Mouse (Mus musculus) heart, adult 2 months (tissue): ENCODE results near the gene Zc3hav1. TPM values are rescaled to one million over a fixed set of nuclear protein-coding genes. Genes with fewer than 3 reads are reported as not detected.

ENCODE experiments used
- DNase-seq, 2 experiments: peaks; one replicate each; pipeline ENCODE4 v3.0.0; 2021
- H3K27ac ChIP-seq: fragments of 200-600 bp; 2 replicates; pipeline ENCODE4 v1.8.1; 2022
- H3K27me3 ChIP-seq: fragments of 200-500 bp; 2 replicates; pipeline ENCODE4 v1.6.1; 2012; ENCODE audit warnings: mild to moderate bottlenecking, low read length, inconsistent platforms, mixed read lengths; ENCODE audit not compliant: control insufficient read depth, insufficient read depth
- H3K36me3 ChIP-seq: fragments of 200-500 bp; 2 replicates; pipeline ENCODE4 v1.6.1; 2012; ENCODE audit warnings: low read length, inconsistent platforms; ENCODE audit not compliant: control insufficient read depth, insufficient read depth
- H3K4me1 ChIP-seq: fragments of 200-500 bp; 2 replicates; pipeline ENCODE4 v1.6.1; 2011; ENCODE audit warnings: low read length; ENCODE audit not compliant: control insufficient read depth, insufficient read depth
- H3K4me3 ChIP-seq: fragments of 200-600 bp; 2 replicates; pipeline ENCODE4 v1.8.1; 2022
- H3K79me2 ChIP-seq: fragments of 200-500 bp; replicated peaks from 2 replicates; pipeline ENCODE4 v1.6.1; 2012; ENCODE audit warnings: mild to moderate bottlenecking, inconsistent platforms, low read length, moderate library complexity, mixed read lengths; ENCODE audit not compliant: control insufficient read depth, insufficient read depth
- H3K9ac ChIP-seq: fragments of 200-500 bp; 2 replicates; pipeline ENCODE4 v1.6.1; 2012; ENCODE audit warnings: low read depth, mild to moderate bottlenecking, control low read depth, inconsistent platforms, low read length, mixed read lengths
- CTCF ChIP-seq: fragments of 200-600 bp; IDR thresholded peaks from 2 replicates; pipeline ENCODE4 v1.8.1; 2022; ENCODE audit warnings: antibody characterized with exemption, mild to moderate bottlenecking, moderate library complexity
- EP300 ChIP-seq: fragments of 200-500 bp; IDR thresholded peaks from 2 replicates; pipeline ENCODE4 v1.6.1; 2011; ENCODE audit warnings: low read depth, low read length, control low read depth; ENCODE audit not compliant: insufficient read depth
- POLR2A ChIP-seq: fragments of 200-500 bp; IDR thresholded peaks from 2 replicates; pipeline ENCODE4 v1.6.1; 2011; ENCODE audit warnings: mild to moderate bottlenecking, low read depth, low read length, control low read depth; ENCODE audit not compliant: insufficient read depth
- WGBS: fragments of 180-500 bp; shearing (Covaris S2); methylation state at CpG from one replicate; pipeline ENCODE4 v1.1.7; 2018; 5-methylcytosine and 5-hydroxymethylcytosine counted together
- intact Hi-C: fragments of 180-260 bp; cut with DNase I; formaldehyde crosslinking; loops from one replicate; pipeline ENCODE4 v1.15.1; 2025
- polyA plus RNA-seq: library from polyadenylated mRNA; depleted of rRNA; stranded (reverse); fragments of >200 nt; gene quantifications from 2 replicates; pipeline ENCODE4 v1.2.3, GENCODE M21; 2012
- total RNA-seq, 2 experiments: library from RNA; stranded (reverse); gene quantifications; 2 replicates each; pipeline ENCODE4 v1.2.3; 2021

Zc3hav1 gene
- total and polyA plus RNA-seq, 3 experiments: 7.9 to 14.6 (median 13.9) TPM

GRCm38 (mm10) chr6:38348811-38349453 is 5.5 kb downstream of the Zc3hav1 start:
- DNase-seq: no peak
- no peak for TF ChIP-seq CTCF
- no peak for TF ChIP-seq POLR2A
- no peak for TF ChIP-seq EP300
- peaks cover 10% of the 10 kb centered on the region for H3K4me1 ChIP-seq
- intact Hi-C loops: no loop called here
- no peak overlapping the region for H3K9ac ChIP-seq
- no peak overlapping the region for H3K27ac ChIP-seq
- WGBS: 84% methylated on average over 6 of the region's 6 CpGs
- H3K79me2 ChIP-seq: 0 out of 2 replicates have a peak, but pooled peaks cover 3% of the 10 kb centered on the region
- no peak overlapping the region for H3K4me3 ChIP-seq
- H3K27me3 ChIP-seq: no peaks in the 10 kb centered on the region
- H3K36me3 ChIP-seq: peaks cover 5% of the 10 kb centered on the region; the same call in 1 of the 2 replicates

GRCm38 (mm10) chr6:38347875-38348274 is 6.5 kb downstream of the Zc3hav1 start:
- H3K27ac ChIP-seq: no peak overlapping the region
- no peaks in the 10 kb centered on the region for H3K27me3 ChIP-seq
- intact Hi-C loops: no loop called here
- H3K4me1 ChIP-seq: peaks cover 18% of the 10 kb centered on the region
- peaks cover 10% of the 10 kb centered on the region for H3K36me3 ChIP-seq
- H3K9ac ChIP-seq: no peak overlapping the region
- TF ChIP-seq EP300 (no peak), CTCF (no peak), POLR2A (no peak)
- DNase-seq: no peak
- 0 out of 2 replicates have a peak, but pooled peaks cover 3% of the 10 kb centered on the region for H3K79me2 ChIP-seq
- WGBS: 79% methylated on average over 5 of the region's 5 CpGs
- no peak overlapping the region for H3K4me3 ChIP-seq

- peak; percentile 80 to 82 for DNase-seq
- WGBS: 21% methylated on average over 7 of the region's 7 CpGs
- Histone ChIP-seq H3K9ac (no peak overlapping the region), H3K79me2 (0 out of 2 replicates have a peak, but pooled peaks cover 2% of the 10 kb centered on the region), H3K27me3 (no peaks in the 10 kb centered on the region), H3K4me3 (no peak overlapping the region), H3K36me3 (peaks cover 8% of the 10 kb centered on the region), H3K4me1 (peaks cover 25% of the 10 kb centered on the region), H3K27ac (peak overlapping the region; percentile 49; the same call in 1 of the 2 replicates)
- intact Hi-C loops: no loop called here
- TF ChIP-seq CTCF (0 out of 2 replicates have a peak, but pooled peaks have one; percentile 3), POLR2A (no peak)
These were observed 8.6 kb downstream of the Zc3hav1 start for GRCm38 (mm10) chr6:38345796-38346195.

- H3K79me2 ChIP-seq: no peaks in the 10 kb centered on the region
- intact Hi-C loops: no loop called here
- H3K4me3 ChIP-seq: no peak overlapping the region
- H3K9ac ChIP-seq: no peak overlapping the region
- H3K4me1 ChIP-seq: peaks cover 22% of the 10 kb centered on the region
- no peak for TF ChIP-seq EP300
- WGBS: 69% methylated on average over 7 of the region's 7 CpGs
- no peaks in the 10 kb centered on the region for H3K27me3 ChIP-seq
- H3K36me3 ChIP-seq: peaks cover 8% of the 10 kb centered on the region
- DNase-seq: no peak
- no peak overlapping the region for H3K27ac ChIP-seq
These were observed 10.3 kb downstream of the Zc3hav1 start for GRCm38 (mm10) chr6:38344006-38344670.

- Histone ChIP-seq H3K27me3 (no peaks in the 10 kb centered on the region), H3K4me1 (peaks cover 22% of the 10 kb centered on the region), H3K79me2 (no peaks in the 10 kb centered on the region), H3K9ac (no peak overlapping the region; the same call in 1 of the 2 replicates), H3K4me3 (no peak overlapping the region), H3K36me3 (peaks cover 8% of the 10 kb centered on the region), H3K27ac (no peak overlapping the region)
- intact Hi-C loops: no loop called here
- WGBS: 46% methylated on average over 3 of the region's 3 CpGs
- no peak for DNase-seq
- TF ChIP-seq POLR2A (no peak), EP300 (no peak), CTCF (no peak)
These were observed 10.8 kb downstream of the Zc3hav1 start for GRCm38 (mm10) chr6:38343581-38343980.

- H3K36me3 ChIP-seq: peaks cover 8% of the 10 kb centered on the region
- TF ChIP-seq POLR2A: no peak
- TF ChIP-seq EP300: no peak
- no peak for TF ChIP-seq CTCF
- H3K27ac ChIP-seq: no peak overlapping the region
- 45% methylated on average over 8 of the region's 8 CpGs for WGBS
- no peaks in the 10 kb centered on the region for H3K27me3 ChIP-seq
- no peak overlapping the region for H3K9ac ChIP-seq
- no peak for DNase-seq
- peaks cover 22% of the 10 kb centered on the region for H3K4me1 ChIP-seq
- no peak overlapping the region for H3K4me3 ChIP-seq
- H3K79me2 ChIP-seq: no peaks in the 10 kb centered on the region
- intact Hi-C loops: no loop called here
These were observed 11.8 kb downstream of the Zc3hav1 start for GRCm38 (mm10) chr6:38342666-38342992.
